Mouse (Mus musculus): ENCODE measurements around the gene Slc38a3. TPM values are rescaled to one million over a fixed set of nuclear protein-coding genes. Genes with fewer than 3 reads are reported as not detected.

The Slc38a3 gene
- total RNA-seq, 2 experiments from 2014 or later = 60.8 to 94.7 TPM

GRCm38 (mm10) chr9:107654585-107654984 is 14.7 kb downstream of the Slc38a3 start:
- no peak for TF ChIP-seq CTCF (IDR thresholded peaks at IDR 0.05)
- intact Hi-C loops (cut with DNase I) = no loop called here
- H3K4me3 ChIP-seq = no peak overlapping the region

DNA sequence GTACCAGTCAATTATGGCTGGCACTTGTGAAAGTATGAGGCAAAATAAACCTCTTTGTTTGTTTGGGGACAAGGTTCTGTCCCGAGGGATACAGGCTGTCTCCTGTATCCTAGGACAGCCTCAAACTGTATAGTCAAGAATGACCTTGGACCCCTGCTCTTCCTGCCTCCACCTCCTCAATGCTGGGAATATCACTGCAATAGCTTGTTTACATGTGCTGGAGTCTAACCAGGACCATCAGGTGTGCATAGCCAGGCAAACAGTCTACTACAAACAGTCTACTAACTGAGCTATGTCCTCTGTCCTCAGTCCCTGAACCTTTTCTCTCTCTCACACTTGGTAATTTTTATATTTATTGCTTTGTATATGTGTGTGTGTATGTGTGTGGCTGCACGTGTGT is 15.9 kb downstream of the Slc38a3 start:
- no peak for DNase-seq
- Histone ChIP-seq H3K4me3 (no peak overlapping the region), H3K27ac (no peak overlapping the region)
- TF ChIP-seq CTCF (IDR thresholded peaks at IDR 0.05) = no peak
- intact Hi-C loops (cut with DNase I) = no loop called here

More at GRCm38 (mm10) chr9:107654585-107654984, 14.7 kb downstream of the Slc38a3 start:
- no peak for DNase-seq
- H3K27ac ChIP-seq = no peak overlapping the region

DNA sequence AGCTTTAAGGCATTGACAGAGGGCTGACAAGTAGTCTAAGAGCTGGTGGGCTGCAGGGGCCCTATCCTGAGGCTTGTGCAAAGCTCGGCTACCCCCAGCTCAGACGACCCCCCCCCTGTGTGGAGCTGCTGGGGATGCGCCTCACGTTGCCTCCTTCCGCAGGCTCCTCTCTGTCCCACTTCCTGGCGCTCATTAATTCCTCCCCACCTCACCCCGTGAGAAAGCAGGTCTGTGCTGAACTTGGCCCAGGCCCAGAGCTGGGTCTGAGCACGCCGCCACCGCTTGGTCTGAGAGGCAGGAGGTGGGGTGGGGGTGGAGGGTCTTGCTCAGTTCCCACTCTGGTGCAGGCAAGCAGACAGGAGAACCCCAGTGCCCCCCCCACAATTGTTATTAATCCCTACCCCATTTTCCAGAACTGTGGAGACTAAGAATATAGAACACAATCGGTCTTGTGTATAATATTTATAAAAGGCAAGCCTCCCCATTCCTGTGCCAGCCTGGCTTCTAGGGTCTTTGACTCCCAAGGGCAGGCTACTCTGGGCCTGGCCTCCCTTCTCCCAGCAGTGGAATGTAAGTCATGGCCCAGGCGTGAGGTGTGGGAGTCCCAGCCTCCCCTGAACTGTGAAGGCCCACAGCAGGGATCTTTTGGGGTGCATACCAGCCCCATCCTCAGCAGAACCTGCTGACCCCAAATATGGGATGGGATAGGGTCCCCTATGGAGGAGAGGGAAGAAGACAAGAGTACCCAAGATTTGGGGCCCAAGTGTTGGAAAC is 18.4 kb downstream of the Slc38a3 start:
- Histone ChIP-seq H3K4me3 (no peak overlapping the region), H3K27ac (no peak overlapping the region)
- intact Hi-C loops (cut with DNase I) = no loop called here
- DNase-seq = peak; percentile 24
- no peak for TF ChIP-seq CTCF (IDR thresholded peaks at IDR 0.05)

GRCm38 (mm10) chr9:107650225-107650624 is 19.1 kb downstream of the Slc38a3 start:
- DNase-seq = peak; percentile 18

GRCm38 (mm10) chr9:107648767-107649166 is 20.6 kb downstream of the Slc38a3 start:
- Histone ChIP-seq H3K4me3 (no peak overlapping the region), H3K27ac (no peak overlapping the region)
- peak; percentile 15 for DNase-seq
- intact Hi-C loops (cut with DNase I) = no loop called here
- no peak for TF ChIP-seq CTCF (IDR thresholded peaks at IDR 0.05)

More at GRCm38 (mm10) chr9:107650225-107650624, 19.1 kb downstream of the Slc38a3 start:
- Histone ChIP-seq H3K4me3 (no peak overlapping the region), H3K27ac (no peak overlapping the region)
- TF ChIP-seq CTCF (IDR thresholded peaks at IDR 0.05) = no peak
- intact Hi-C loops (cut with DNase I) = no loop called here

- no peak for DNase-seq
- no peak; the same call in 1 of the 2 replicates for TF ChIP-seq CTCF (IDR thresholded peaks at IDR 0.05)
- no peak overlapping the region for H3K27ac ChIP-seq
- no peak overlapping the region for H3K4me3 ChIP-seq
- intact Hi-C loops (cut with DNase I) = no loop called here
Measured at GRCm38 (mm10) chr9:107646975-107647374, 22.4 kb downstream of the Slc38a3 start.

DNA sequence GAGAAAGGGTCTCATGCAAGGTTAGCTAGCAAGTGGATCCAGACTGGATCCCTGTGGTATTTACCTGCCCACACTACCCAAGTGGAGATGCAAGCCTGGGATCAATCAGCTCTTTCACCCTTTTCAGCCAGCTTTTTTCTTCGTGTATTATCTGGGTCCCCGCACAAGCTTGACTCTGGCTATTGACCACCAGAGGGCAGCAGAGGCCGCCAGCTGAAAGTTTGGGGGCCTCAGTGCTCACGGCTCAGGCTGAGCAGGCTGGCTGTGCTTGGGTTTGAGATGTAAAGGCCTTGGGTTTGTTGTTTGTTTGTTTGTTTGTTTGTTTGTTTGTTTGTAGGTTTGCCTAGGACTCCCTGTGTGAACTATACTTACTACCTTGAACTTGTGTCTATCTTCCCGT is 23.8 kb downstream of the Slc38a3 start:
- no peak overlapping the region for H3K4me3 ChIP-seq

GRCm38 (mm10) chr9:107645153-107645510 is 24.2 kb downstream of the Slc38a3 start:
- no peak for TF ChIP-seq CTCF (IDR thresholded peaks at IDR 0.05)
- Histone ChIP-seq H3K27ac (peak overlapping the region; percentile 88; the same call in 1 of the 2 replicates), H3K4me3 (peak overlapping the region; percentile 76)
- DNase-seq = no peak
- intact Hi-C loops (cut with DNase I) = loop anchor here (1.0 kb wide), 1 partner anchor 31 kb away; no protein-coding TSS in a partner anchor

More for the DNA sequence above, 23.8 kb downstream of the Slc38a3 start:
- peak; percentile 97 for TF ChIP-seq CTCF (IDR thresholded peaks at IDR 0.05)
- peak; percentile 84 for DNase-seq
- H3K27ac ChIP-seq = no peak overlapping the region
- intact Hi-C loops (cut with DNase I) = loop anchor here (1.0 kb wide), 1 partner anchor 31 kb away; no protein-coding TSS in a partner anchor

- peak; percentile 95 for DNase-seq
- H3K27ac ChIP-seq = peak overlapping the region; percentile 88
- no peak; the same call in 1 of the 2 replicates for TF ChIP-seq CTCF (IDR thresholded peaks at IDR 0.05)
Measured at GRCm38 (mm10) chr9:107644495-107645152, 24.7 kb downstream of the Slc38a3 start.

DNA sequence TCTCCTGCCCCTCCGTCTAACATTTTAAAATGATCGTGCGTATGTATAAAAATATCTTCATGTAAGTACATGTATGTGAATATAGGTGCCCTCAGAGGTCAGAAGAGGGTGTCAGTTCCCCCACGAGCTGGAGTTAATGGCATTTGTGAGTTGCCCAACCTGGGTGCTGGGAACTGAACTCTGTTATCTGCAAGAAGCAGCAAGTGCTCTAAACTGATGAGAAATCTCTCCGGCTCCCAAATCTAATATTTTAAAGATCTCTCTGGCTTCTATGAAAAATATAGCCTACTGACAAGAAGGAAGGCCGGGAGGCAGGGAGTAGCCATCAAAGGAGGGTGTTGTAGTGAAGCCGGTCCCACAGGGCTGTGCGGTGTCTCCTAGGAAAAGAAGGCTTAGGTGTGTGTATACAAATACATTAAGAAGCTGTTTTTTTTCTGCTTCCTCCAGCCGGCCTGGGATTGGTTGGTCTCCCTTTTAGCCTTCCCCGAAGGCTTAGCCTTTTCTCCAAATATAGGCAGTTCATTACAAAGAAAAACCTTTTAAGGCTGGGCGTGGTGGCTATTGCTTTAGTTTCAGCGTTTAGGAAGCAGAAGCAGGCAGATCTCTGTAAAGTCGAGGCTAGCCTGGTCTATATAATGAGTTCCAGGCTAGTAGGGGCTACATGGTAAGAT is 25.7 kb downstream of the Slc38a3 start:
- intact Hi-C loops (cut with DNase I) = loop anchor here (1.0 to 5.0 kb wide), 3 partner anchors 17 to 94 kb away; no protein-coding TSS in a partner anchor
- no peak for TF ChIP-seq CTCF (IDR thresholded peaks at IDR 0.05)
- H3K4me3 ChIP-seq = peak overlapping the region; percentile 76
- peak overlapping the region; percentile 88 for H3K27ac ChIP-seq
- no peak for DNase-seq

More at GRCm38 (mm10) chr9:107644495-107645152, 24.7 kb downstream of the Slc38a3 start:
- peak overlapping the region; percentile 76 for H3K4me3 ChIP-seq
- intact Hi-C loops (cut with DNase I) = loop anchor here (1.0 to 5.0 kb wide), 4 partner anchors 18 to 93 kb away; no protein-coding TSS in a partner anchor

GRCm38 (mm10) chr9:107641666-107642065 is 27.7 kb downstream of the Slc38a3 start:
- Histone ChIP-seq H3K27ac (peak overlapping the region; percentile 29), H3K4me3 (no peak overlapping the region)
- intact Hi-C loops (cut with DNase I) = loop anchor here (5.0 kb wide), 1 partner anchor 96 kb away; no protein-coding TSS in a partner anchor
- no peak for TF ChIP-seq CTCF (IDR thresholded peaks at IDR 0.05)
- no peak for DNase-seq

- Histone ChIP-seq H3K4me3 (no peak overlapping the region), H3K27ac (peak overlapping the region; percentile 56)
- no peak for TF ChIP-seq CTCF (IDR thresholded peaks at IDR 0.05)
- intact Hi-C loops (cut with DNase I) = loop anchor here (5.0 kb wide), 1 partner anchor 97 kb away; no protein-coding TSS in a partner anchor
- no peak for DNase-seq
Measured at GRCm38 (mm10) chr9:107640257-107640772, 29.0 kb downstream of the Slc38a3 start.

All from gastrocnemius, adult 2 months (tissue).